Mouse (Mus musculus) bone marrow macrophage, adult 2 months (primary cell): ENCODE measurements around the gene Mnt. TPM values are rescaled to one million over a fixed set of nuclear protein-coding genes. Genes with fewer than 3 reads are reported as not detected.

Experiments used
- H3K27ac ChIP-seq: 2 replicates; pipeline ENCODE4 v1.5.1; 2012; ENCODE audit warnings: low read depth, low read length; ENCODE audit not compliant: insufficient read depth
- H3K4me1 ChIP-seq: 2 replicates; pipeline ENCODE4 v1.6.1; 2012; ENCODE audit warnings: low read length; ENCODE audit not compliant: control insufficient read depth, insufficient read depth
- H3K4me3 ChIP-seq: 2 replicates; pipeline ENCODE4 v1.5.1; 2012; ENCODE audit warnings: mild to moderate bottlenecking, low read length, moderate library complexity; ENCODE audit not compliant: insufficient read depth
- CTCF ChIP-seq: IDR thresholded peaks from 2 replicates; pipeline ENCODE4 v1.5.1; 2012; ENCODE audit warnings: low read depth, mild to moderate bottlenecking, low read length, moderate library complexity
- POLR2A ChIP-seq: IDR thresholded peaks from 2 replicates; pipeline ENCODE4 v1.6.1; 2012; ENCODE audit warnings: mild to moderate bottlenecking, low read depth, low read length, borderline replicate concordance
- polyA plus RNA-seq: library from polyadenylated mRNA; stranded (reverse); fragments of >200 nt; gene quantifications from 2 replicates; pipeline ENCODE4 v1.2.4, GENCODE M21; 2012; ENCODE audit not compliant: missing spikeins, insufficient read depth, insufficient read length

Gene Mnt
- polyA plus RNA-seq, 1 experiment: 29.9 TPM

GRCm38 (mm10) chr11:74831606-74832451, 1.1 kb downstream of the Mnt start:
- peaks cover 53% of the 10 kb centered on the region for H3K4me1 ChIP-seq
- peak; percentile 62; the same call in 1 of the 2 replicates for TF ChIP-seq POLR2A
- no peak for TF ChIP-seq CTCF
- peak overlapping the region; percentile 93 for H3K27ac ChIP-seq
- H3K4me3 ChIP-seq: peak overlapping the region; percentile 83

- Histone ChIP-seq H3K4me1 (peaks cover 51% of the 10 kb centered on the region), H3K4me3 (peak overlapping the region; percentile 66), H3K27ac (peak overlapping the region; percentile 93)
- TF ChIP-seq CTCF (no peak), POLR2A (no peak)
Measured at GRCm38 (mm10) chr11:74832503-74833143, 1.9 kb downstream of the Mnt start.

GRCm38 (mm10) chr11:74833536-74834358, 3.0 kb downstream of the Mnt start:
- peaks cover 43% of the 10 kb centered on the region for H3K4me1 ChIP-seq
- H3K4me3 ChIP-seq: peak overlapping the region; percentile 66
- TF ChIP-seq POLR2A: no peak
- H3K27ac ChIP-seq: peak overlapping the region; percentile 56

GRCm38 (mm10) chr11:74834359-74834638, 3.6 kb downstream of the Mnt start:
- Histone ChIP-seq H3K27ac (peak overlapping the region; percentile 56), H3K4me1 (peaks cover 39% of the 10 kb centered on the region), H3K4me3 (peak overlapping the region; percentile 66; the same call in 1 of the 2 replicates)
- TF ChIP-seq CTCF (no peak), POLR2A (no peak)

- Histone ChIP-seq H3K27ac (peak overlapping the region; percentile 56), H3K4me1 (peaks cover 43% of the 10 kb centered on the region)
Measured at GRCm38 (mm10) chr11:74834650-74835277, 4.0 kb downstream of the Mnt start.

GRCm38 (mm10) chr11:74835593-74836224, 5.0 kb downstream of the Mnt start:
- H3K27ac ChIP-seq: no peak overlapping the region
- TF ChIP-seq POLR2A (no peak), CTCF (no peak)
- H3K4me3 ChIP-seq: no peak overlapping the region
- peaks cover 49% of the 10 kb centered on the region for H3K4me1 ChIP-seq

More at GRCm38 (mm10) chr11:74834650-74835277, 4.0 kb downstream of the Mnt start:
- H3K4me3 ChIP-seq: no peak overlapping the region
- TF ChIP-seq CTCF: no peak
- TF ChIP-seq POLR2A: no peak

GRCm38 (mm10) chr11:74836225-74837055, 5.7 kb downstream of the Mnt start:
- Histone ChIP-seq H3K4me1 (peaks cover 49% of the 10 kb centered on the region), H3K27ac (peak overlapping the region; percentile 75; the same call in 1 of the 2 replicates), H3K4me3 (no peak overlapping the region)
- TF ChIP-seq CTCF (no peak), POLR2A (no peak)

- peak overlapping the region; percentile 50 for H3K4me3 ChIP-seq
- TF ChIP-seq CTCF (no peak), POLR2A (no peak)
Measured at GRCm38 (mm10) chr11:74837056-74837693, 6.5 kb downstream of the Mnt start.

More at GRCm38 (mm10) chr11:74837056-74837693, 6.5 kb downstream of the Mnt start:
- H3K27ac ChIP-seq: peak overlapping the region; percentile 75
- H3K4me1 ChIP-seq: peaks cover 49% of the 10 kb centered on the region
